Mouse (Mus musculus) midbrain, postnatal 0 days (tissue): ENCODE results near the gene Rdh7. TPM values are rescaled to one million over a fixed set of nuclear protein-coding genes. Genes with fewer than 3 reads are reported as not detected.
"Not testable (repeated sequence)": the region's sequence is repeated elsewhere in the genome, so short reads cannot be mapped to it uniquely, and the experiment has no call there.

Experiments
- ATAC-seq: fragments of 200-750 bp; cut with Nextera tagmentation; 2 replicates; pipeline ENCODE4 v1.8.0; 2017; ENCODE audit warnings: moderate number of reproducible peaks, mild to moderate bottlenecking, moderate TSS enrichment, moderate library complexity; ENCODE audit not compliant: low FRiP score
- DNase-seq: peaks from one replicate; pipeline ENCODE4 v3.0.0-alpha.2; 2015; ENCODE audit warnings: low spot score
- H3K27ac ChIP-seq: fragments of 300-500 bp; sonication (generic); 2 replicates; pipeline ENCODE4 v1.5.1; 2014; ENCODE audit warnings: low read depth, mild to moderate bottlenecking, low read length, mixed read lengths
- H3K27me3 ChIP-seq: fragments of 300-500 bp; sonication (generic); 2 replicates; pipeline ENCODE4 v1.6.1; 2014; ENCODE audit warnings: low read length, control low read depth, mixed read lengths; ENCODE audit not compliant: insufficient read depth
- H3K36me3 ChIP-seq: fragments of 300-500 bp; sonication (generic); 2 replicates; pipeline ENCODE4 v1.6.1; 2014; ENCODE audit warnings: low read length, control low read depth, mixed read lengths; ENCODE audit not compliant: insufficient read depth
- H3K4me1 ChIP-seq: fragments of 300-500 bp; sonication (generic); 2 replicates; pipeline ENCODE4 v1.6.1; 2014; ENCODE audit warnings: mild to moderate bottlenecking, control low read depth, antibody characterized with exemption, low read length, mixed read lengths; ENCODE audit not compliant: insufficient read depth
- H3K4me2 ChIP-seq: fragments of 300-500 bp; sonication (generic); 2 replicates; pipeline ENCODE4 v1.6.1; 2014; ENCODE audit warnings: low read depth, mild to moderate bottlenecking, low read length, mixed read lengths; ENCODE audit not compliant: poor library complexity, severe bottlenecking
- H3K4me3 ChIP-seq: fragments of 300-500 bp; sonication (generic); 2 replicates; pipeline ENCODE4 v1.5.1; 2014; ENCODE audit warnings: low read depth, mild to moderate bottlenecking, low read length, moderate library complexity
- H3K9ac ChIP-seq: fragments of 300-500 bp; sonication (generic); replicated peaks from 2 replicates; pipeline ENCODE4 v1.6.1; 2014; ENCODE audit warnings: mild to moderate bottlenecking, low read length, moderate library complexity, mixed read lengths; ENCODE audit not compliant: poor library complexity, severe bottlenecking
- H3K9me3 ChIP-seq: fragments of 300-500 bp; sonication (generic); 2 replicates; pipeline ENCODE4 v1.6.1; 2016; ENCODE audit warnings: low read length, control low read depth
- CTCF ChIP-seq: IDR thresholded peaks from 2 replicates; pipeline ENCODE4 v1.5.1; 2016; ENCODE audit warnings: antibody characterized with exemption, mild to moderate bottlenecking
- WGBS: fragments of 180-500 bp; shearing (Covaris S2); extraction: QIAGEN DNeasy Blood & Tissue Kit; methylation state at CpG from one replicate; pipeline ENCODE4 v1.1.7; 2014; 5-methylcytosine and 5-hydroxymethylcytosine counted together
- polyA plus RNA-seq: library from polyadenylated mRNA; unstranded; fragments of >200 nt; fragmentation: Nextera tagmentation; extraction: Ambion mirVana; gene quantifications from 2 replicates; pipeline ENCODE4 v1.2.1, GENCODE M21; 2015
- total RNA-seq: library from RNA; depleted of rRNA; stranded (reverse); fragments of >200 nt; gene quantifications from 2 replicates; pipeline ENCODE4 v1.2.3, GENCODE M21; 2014

The Rdh7 gene
- total and polyA plus RNA-seq, 2 experiments from 2014 or later = not detected

GRCm38 (mm10) chr10:127924597-127925378 is 36.2 kb upstream of the Rdh7 start:
- Histone ChIP-seq H3K27ac (no peak overlapping the region), H3K4me2 (no peak overlapping the region), H3K27me3 (no peaks in the 10 kb centered on the region), H3K9ac (no peak overlapping the region), H3K4me3 (no peak overlapping the region), H3K9me3 (no peaks in the 10 kb centered on the region), H3K4me1 (no peaks in the 10 kb centered on the region), H3K36me3 (no peaks in the 10 kb centered on the region)
- ATAC-seq (no peak), DNase-seq (no peak)
- 75% methylated on average over 7 of the region's 7 CpGs for WGBS
- no peak for TF ChIP-seq CTCF

GRCm38 (mm10) chr10:127923024-127923423 is 34.4 kb upstream of the Rdh7 start:
- Histone ChIP-seq H3K9ac (no peak overlapping the region), H3K4me3 (no peak overlapping the region), H3K27me3 (no peaks in the 10 kb centered on the region), H3K9me3 (no peaks in the 10 kb centered on the region), H3K4me1 (no peaks in the 10 kb centered on the region), H3K27ac (no peak overlapping the region), H3K4me2 (no peak overlapping the region), H3K36me3 (no peaks in the 10 kb centered on the region)
- DNase-seq (no peak), ATAC-seq (no peak)
- TF ChIP-seq CTCF = no peak
- WGBS = 88% methylated on average over 8 of the region's 8 CpGs

GRCm38 (mm10) chr10:127922241-127922640 is 33.6 kb upstream of the Rdh7 start:
- Histone ChIP-seq H3K27ac (no peak overlapping the region), H3K4me3 (no peak overlapping the region), H3K9ac (no peak overlapping the region), H3K4me1 (no peaks in the 10 kb centered on the region), H3K27me3 (no peaks in the 10 kb centered on the region), H3K4me2 (no peak overlapping the region), H3K9me3 (no peaks in the 10 kb centered on the region), H3K36me3 (no peaks in the 10 kb centered on the region)
- no peak for TF ChIP-seq CTCF
- 81% methylated on average over 1 of the region's 1 CpGs for WGBS
- ATAC-seq (no peak), DNase-seq (no peak)

GRCm38 (mm10) chr10:127917651-127918050 is 29.0 kb upstream of the Rdh7 start:
- H3K36me3 ChIP-seq = no peaks in the 10 kb centered on the region
- no peak for TF ChIP-seq CTCF
- H3K4me1 ChIP-seq = no peaks in the 10 kb centered on the region
- no peak for DNase-seq
- no peaks in the 10 kb centered on the region for H3K9me3 ChIP-seq
- H3K4me3 ChIP-seq = no peak overlapping the region
- 94% methylated on average over 5 of the region's 5 CpGs for WGBS
- no peak overlapping the region for H3K9ac ChIP-seq
- H3K27me3 ChIP-seq = no peaks in the 10 kb centered on the region
- no peak overlapping the region for H3K4me2 ChIP-seq
- no peak for ATAC-seq
- no peak overlapping the region for H3K27ac ChIP-seq

GRCm38 (mm10) chr10:127917183-127917582 is 28.6 kb upstream of the Rdh7 start:
- 77% methylated on average over 3 of the region's 3 CpGs for WGBS

GRCm38 (mm10) chr10:127915578-127915977 is 27.0 kb upstream of the Rdh7 start:
- Histone ChIP-seq H3K4me3 (no peak overlapping the region), H3K36me3 (no peaks in the 10 kb centered on the region), H3K4me2 (no peak overlapping the region), H3K27me3 (no peaks in the 10 kb centered on the region), H3K9me3 (no peaks in the 10 kb centered on the region), H3K27ac (no peak overlapping the region), H3K4me1 (no peaks in the 10 kb centered on the region), H3K9ac (no peak overlapping the region)
- DNase-seq (no peak), ATAC-seq (no peak)
- 89% methylated on average over 1 of the region's 1 CpGs for WGBS
- no peak for TF ChIP-seq CTCF

More at GRCm38 (mm10) chr10:127917183-127917582, 28.6 kb upstream of the Rdh7 start:
- not testable (repeated sequence) for H3K9me3 ChIP-seq, H3K27me3 ChIP-seq, H3K4me2 ChIP-seq, H3K4me1 ChIP-seq, H3K27ac ChIP-seq, ATAC-seq, H3K4me3 ChIP-seq, H3K9ac ChIP-seq, H3K36me3 ChIP-seq
- peak; percentile 6 for DNase-seq
